Mouse (Mus musculus) ES-E14 (cell line): Measurements from ENCODE around the gene Mcpt8. TPM values are rescaled to one million over a fixed set of nuclear protein-coding genes. Genes with fewer than 3 reads are reported as not detected.
"Not testable (repeated sequence)": the region's sequence is repeated elsewhere in the genome, so short reads cannot be mapped to it uniquely, and the experiment has no call there.

ENCODE experiments used
- DNase-seq: peaks from one replicate; pipeline ENCODE4 v3.0.0-alpha.2; 2013; ENCODE audit warnings: low read depth, low spot score
- H3K27ac ChIP-seq: 2 replicates; pipeline ENCODE4 v1.5.1; 2012; ENCODE audit warnings: low read depth, mild to moderate bottlenecking, low read length, moderate library complexity, mixed read lengths; ENCODE audit not compliant: poor library complexity, insufficient read depth, severe bottlenecking
- H3K36me3 ChIP-seq: 2 replicates; pipeline ENCODE4 v1.6.1; 2012; ENCODE audit warnings: mild to moderate bottlenecking, low read length, moderate library complexity, mixed read lengths; ENCODE audit not compliant: control insufficient read depth, poor library complexity, insufficient read depth, severe bottlenecking
- H3K4me1 ChIP-seq, 2 experiments: fragments of 150-350 bp in 1 of 2; sonication (generic) in 1 of 2; 2 replicates each; pipeline ENCODE4 v1.6.1; 2012; ENCODE audit warnings: low read length in 2 of 2, mild to moderate bottlenecking in 1 of 2, mixed read lengths in 1 of 2; ENCODE audit not compliant: control insufficient read depth in 2 of 2, insufficient read depth in 2 of 2, poor library complexity in 1 of 2
- H3K4me3 ChIP-seq, 2 experiments: fragments of 150-350 bp in 1 of 2; sonication (generic) in 1 of 2; 2 replicates each; pipeline ENCODE4 v1.5.1; 2012; ENCODE audit warnings: low read length in 2 of 2, low read depth in 1 of 2, mild to moderate bottlenecking in 1 of 2, mixed read lengths in 1 of 2; ENCODE audit not compliant: insufficient read depth in 1 of 2, poor library complexity in 1 of 2, severe bottlenecking in 1 of 2
- H3K9ac ChIP-seq: 2 replicates; pipeline ENCODE4 v1.6.1; 2012; ENCODE audit warnings: low read depth, mild to moderate bottlenecking, low read length, mixed read lengths; ENCODE audit not compliant: poor library complexity, insufficient read depth, severe bottlenecking
- H3K9me3 ChIP-seq: fragments of 150-350 bp; sonication (generic); 2 replicates; pipeline ENCODE4 v1.6.1; 2012; ENCODE audit warnings: low read depth, mild to moderate bottlenecking, low read length; ENCODE audit not compliant: control insufficient read depth, insufficient read depth
- CHD2 ChIP-seq: IDR thresholded peaks from 2 replicates; pipeline ENCODE4 v1.6.1; 2014; ENCODE audit warnings: mild to moderate bottlenecking, low read depth, low read length, inconsistent platforms
- HCFC1 ChIP-seq: IDR thresholded peaks from 2 replicates; pipeline ENCODE4 v1.6.1; 2012; ENCODE audit warnings: low read length, inconsistent platforms, borderline replicate concordance; ENCODE audit not compliant: insufficient read depth
- MAFK ChIP-seq: IDR thresholded peaks from 2 replicates; pipeline ENCODE4 v1.6.1; 2014; ENCODE audit warnings: mild to moderate bottlenecking, low read depth, low read length, inconsistent platforms; ENCODE audit not compliant: insufficient read depth
- ZC3H11A ChIP-seq: IDR thresholded peaks from 2 replicates; pipeline ENCODE4 v1.6.1; 2012; ENCODE audit warnings: low read depth, mild to moderate bottlenecking, inconsistent platforms, low read length, borderline replicate concordance
- ZNF384 ChIP-seq: IDR thresholded peaks from 2 replicates; pipeline ENCODE4 v1.6.1; 2012; ENCODE audit warnings: low read depth, low read length, inconsistent platforms
- in situ Hi-C, 2 experiments: fragments of 600-800 bp; cut with MboI; formaldehyde crosslinking; loops; one replicate each; pipeline ENCODE4 v1.15.1; 2025; ENCODE audit warnings: low sequenced_read_pairs in 2 of 2, inconsistent platforms in 1 of 2; ENCODE audit not compliant: unreplicated experiment in 2 of 2
- total RNA-seq: library from RNA; depleted of rRNA; stranded (reverse); fragments of 300-350 nt; gene quantifications from 2 replicates; pipeline ENCODE4 v1.2.3, GENCODE M21; 2012

Mcpt8 gene
- total RNA-seq, 1 experiment = 0.31 TPM

- Histone ChIP-seq H3K9me3 (no peaks in the 10 kb centered on the region), H3K4me3 (no peak overlapping the region), H3K4me1 (no peaks in the 10 kb centered on the region), H3K36me3 (no peaks in the 10 kb centered on the region), H3K27ac (no peak overlapping the region), H3K9ac (no peak overlapping the region)
- no peak for TF ChIP-seq ZNF384
- no peak for TF ChIP-seq MAFK
- TF ChIP-seq ZC3H11A = no peak
- no peak for TF ChIP-seq CHD2
- TF ChIP-seq HCFC1 = no peak
- no peak for DNase-seq
- in situ Hi-C loops = no loop called here
Measured at GRCm38 (mm10) chr14:56086711-56087110, 1.6 kb upstream of the Mcpt8 start.

- Histone ChIP-seq H3K4me1 (no peaks in the 10 kb centered on the region), H3K36me3 (no peaks in the 10 kb centered on the region), H3K9ac (no peak overlapping the region), H3K4me3 (no peak overlapping the region), H3K27ac (no peak overlapping the region), H3K9me3 (no peaks in the 10 kb centered on the region)
- TF ChIP-seq ZC3H11A = no peak
- no peak for TF ChIP-seq MAFK
- no peak for TF ChIP-seq HCFC1
- no peak for TF ChIP-seq CHD2
- TF ChIP-seq ZNF384 = no peak
- in situ Hi-C loops = no loop called here
- DNase-seq = no peak
Measured at GRCm38 (mm10) chr14:56082016-56082415, 3.1 kb downstream of the Mcpt8 start.

- in situ Hi-C loops = not testable (repeated sequence)
Measured at GRCm38 (mm10) chr14:56062213-56062612, 22.9 kb downstream of the Mcpt8 start, which contains the start of gene Mcpt4. Gene Mcpt4 (minus strand): TSS chr14:56062313.

GRCm38 (mm10) chr14:56057722-56058121 lies 27.4 kb downstream of the Mcpt8 start:
- Histone ChIP-seq H3K9me3 (no peaks in the 10 kb centered on the region), H3K4me3 (no peak overlapping the region), H3K4me1 (no peaks in the 10 kb centered on the region), H3K27ac (no peak overlapping the region), H3K36me3 (no peaks in the 10 kb centered on the region), H3K9ac (no peak overlapping the region)
- TF ChIP-seq ZC3H11A (no peak), MAFK (no peak), CHD2 (no peak), ZNF384 (no peak), HCFC1 (no peak)
- in situ Hi-C loops = no loop called here
- no peak for DNase-seq

More at GRCm38 (mm10) chr14:56062213-56062612, 22.9 kb downstream of the Mcpt8 start, which contains the start of gene Mcpt4:
- DNase-seq, H3K9ac ChIP-seq, H3K9me3 ChIP-seq, H3K36me3 ChIP-seq, H3K4me3 ChIP-seq, H3K27ac ChIP-seq, H3K4me1 ChIP-seq: not testable (repeated sequence)

GRCm38 (mm10) chr14:56055408-56055807 lies 29.7 kb downstream of the Mcpt8 start:
- H3K4me1 ChIP-seq = no peaks in the 10 kb centered on the region
- TF ChIP-seq ZNF384 (no peak), ZC3H11A (no peak), CHD2 (no peak), HCFC1 (no peak), MAFK (no peak)
- H3K4me3 ChIP-seq = no peak overlapping the region
- no peaks in the 10 kb centered on the region for H3K9me3 ChIP-seq
- no peak overlapping the region for H3K9ac ChIP-seq
- in situ Hi-C loops = no loop called here
- no peak for DNase-seq
- no peak overlapping the region for H3K27ac ChIP-seq
- no peaks in the 10 kb centered on the region for H3K36me3 ChIP-seq

- H3K4me3 ChIP-seq, H3K36me3 ChIP-seq, H3K27ac ChIP-seq, in situ Hi-C loops, H3K4me1 ChIP-seq, H3K9ac ChIP-seq, DNase-seq, H3K9me3 ChIP-seq: not testable (repeated sequence)
Measured at GRCm38 (mm10) chr14:56041792-56042191, 43.3 kb downstream of the Mcpt8 start, which contains the start of gene Mcpt2. Gene Mcpt2 (plus strand): TSS chr14:56042041.
